Mouse (Mus musculus) neural tube, embryonic 10.5 days (tissue): ENCODE measurements at regions not wholly inside any gene's neighbourhood (a gene's known extent, or its start where the extent isn't known, plus 50 kb on each side); places are given as distances from the start of the nearest gene placed in this dataset.
A peak's percentile ranks its signal among the peaks of the same experiment; 100 is the strongest.
"Not testable (repeated sequence)": the region's sequence is repeated elsewhere in the genome, so short reads cannot be mapped to it uniquely, and the experiment has no call there.

Experiments
- DNase-seq: peaks from one replicate; pipeline ENCODE4 v3.0.0-alpha.2; 2017; ENCODE audit warnings: low spot score; ENCODE audit errors: extremely low spot score

DNA sequence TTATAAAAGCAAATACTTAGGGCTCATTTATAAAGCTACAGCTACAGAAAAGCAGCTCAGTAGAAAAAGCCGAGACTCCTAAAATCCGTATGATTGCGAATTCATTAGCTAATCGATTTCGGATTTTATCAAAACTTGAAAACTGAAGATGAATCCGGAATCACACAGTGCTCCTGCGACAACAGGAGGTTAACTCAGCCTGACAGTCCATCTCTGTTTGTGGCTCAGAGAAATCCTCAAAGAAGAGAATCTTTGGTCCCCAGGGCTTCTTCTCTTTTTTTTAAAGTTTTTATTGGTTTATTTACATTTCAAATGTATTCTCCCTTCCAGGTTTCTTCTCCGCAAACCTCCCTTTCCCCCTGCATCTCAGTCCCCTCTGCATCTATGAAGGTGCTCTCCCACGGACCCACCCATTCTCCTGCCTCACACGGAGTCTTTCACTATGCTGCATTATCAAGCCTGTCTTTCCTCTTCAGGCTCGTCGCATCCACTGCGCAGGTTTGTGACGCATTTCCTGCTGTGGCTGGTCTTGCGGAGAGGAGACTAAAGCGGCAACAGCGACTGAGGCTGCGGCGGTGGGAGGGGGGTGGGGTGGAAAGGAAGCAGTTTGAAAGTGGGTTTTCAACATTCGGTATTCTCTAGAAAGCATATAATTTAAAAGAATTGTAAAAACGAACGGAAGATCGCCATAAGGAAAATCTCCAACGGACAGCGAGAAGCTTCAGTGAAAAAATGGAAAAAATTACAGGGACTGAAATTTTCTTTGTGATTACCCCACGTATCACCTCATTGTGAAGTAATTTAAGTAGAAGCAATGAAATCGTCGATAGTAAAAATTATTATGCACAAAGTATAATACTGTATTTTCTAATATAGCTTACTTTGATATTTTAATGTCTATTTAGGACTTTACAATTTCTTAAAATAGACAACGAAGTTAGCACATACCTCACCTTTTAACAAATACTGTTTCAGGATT, 482.5 kb upstream of the Snrpn start:
- peak; percentile 56 for DNase-seq

DNA sequence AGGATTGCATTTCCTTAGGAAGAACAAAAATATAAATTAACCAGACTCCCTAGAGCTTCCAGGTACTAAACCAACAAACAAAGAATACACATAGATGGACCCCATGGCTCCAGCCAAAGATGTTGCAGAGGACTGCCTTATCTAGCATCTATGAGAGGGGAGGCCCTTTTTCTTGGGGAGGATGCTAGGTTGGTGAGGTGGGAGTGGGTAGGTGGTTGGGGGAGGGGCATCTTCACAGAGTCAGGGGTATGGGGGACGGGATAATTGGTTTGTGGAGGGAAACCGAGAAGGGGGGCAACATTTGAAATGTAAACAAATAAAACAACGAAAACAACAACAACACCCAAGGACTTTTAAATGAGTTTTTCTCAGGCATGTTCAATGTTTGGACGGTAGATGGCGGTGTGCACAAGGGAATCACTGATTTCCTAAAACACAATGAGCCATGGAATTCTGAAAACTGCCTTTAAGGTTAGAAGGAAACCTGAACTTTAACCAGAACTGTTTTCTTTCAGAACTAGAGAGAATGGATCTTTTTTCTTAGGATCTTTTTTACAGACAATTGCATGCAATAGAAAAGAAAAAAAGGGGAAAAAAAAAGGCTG, 477.2 kb upstream of the Snrpn start:
- DNase-seq = not testable (repeated sequence)
